Mouse (Mus musculus) heart, embryonic 11.5 days (tissue): ENCODE measurements around the gene Enpp4. TPM values are rescaled to one million over a fixed set of nuclear protein-coding genes. Genes with fewer than 3 reads are reported as not detected.

Experiments used
- ATAC-seq: fragments of 200-750 bp; cut with Nextera tagmentation; replicated peaks from 2 replicates; pipeline ENCODE4 v1.8.0; 2017; ENCODE audit warnings: moderate library complexity; ENCODE audit not compliant: insufficient number of reproducible peaks, low FRiP score, low TSS enrichment
- H3K27ac ChIP-seq: fragments of 300-500 bp; sonication (generic); 2 replicates; pipeline ENCODE4 v1.5.1; 2014; ENCODE audit warnings: mild to moderate bottlenecking, low read depth, low read length
- H3K27me3 ChIP-seq: fragments of 300-500 bp; sonication (generic); 2 replicates; pipeline ENCODE4 v1.6.1; 2014; ENCODE audit warnings: mild to moderate bottlenecking, low read length, mixed read lengths; ENCODE audit not compliant: control insufficient read depth, insufficient read depth
- H3K36me3 ChIP-seq: fragments of 300-500 bp; sonication (generic); 2 replicates; pipeline ENCODE4 v1.6.1; 2014; ENCODE audit warnings: mild to moderate bottlenecking, low read length, moderate library complexity, mixed read lengths; ENCODE audit not compliant: control insufficient read depth, insufficient read depth
- H3K4me1 ChIP-seq: fragments of 300-500 bp; sonication (generic); 2 replicates; pipeline ENCODE4 v1.6.1; 2014; ENCODE audit warnings: low read length; ENCODE audit not compliant: control insufficient read depth, insufficient read depth
- H3K4me2 ChIP-seq: fragments of 300-500 bp; sonication (generic); 2 replicates; pipeline ENCODE4 v1.6.1; 2014; ENCODE audit warnings: mild to moderate bottlenecking, moderate library complexity
- H3K4me3 ChIP-seq: fragments of 300-500 bp; sonication (generic); 2 replicates; pipeline ENCODE4 v1.5.1; 2014; ENCODE audit warnings: low read depth, low read length
- H3K9ac ChIP-seq: fragments of 300-500 bp; sonication (generic); 2 replicates; pipeline ENCODE4 v1.6.1; 2014; ENCODE audit warnings: mild to moderate bottlenecking, low read depth, low read length, moderate library complexity
- H3K9me3 ChIP-seq: fragments of 300-500 bp; sonication (generic); replicated peaks from 2 replicates; pipeline ENCODE4 v1.6.1; 2016; ENCODE audit warnings: low read length; ENCODE audit not compliant: control insufficient read depth
- WGBS: fragments of 180-500 bp; shearing (Covaris S2); extraction: QIAGEN DNeasy Blood & Tissue Kit; methylation state at CpG from one replicate; pipeline ENCODE4 v1.1.7; 2014; ENCODE audit not compliant: insufficient replicate concordance; 5-methylcytosine and 5-hydroxymethylcytosine counted together
- polyA plus RNA-seq: library from polyadenylated mRNA; unstranded; fragments of >200 nt; fragmentation: Nextera tagmentation; extraction: Ambion mirVana; gene quantifications from 2 replicates; pipeline ENCODE4 v1.2.1, GENCODE M21; 2014

The Enpp4 gene
- polyA plus RNA-seq, 1 experiment from 2014 or later, result 6.8 TPM

- no peaks in the 10 kb centered on the region for H3K36me3 ChIP-seq
- H3K27me3 ChIP-seq, result peaks cover 12% of the 10 kb centered on the region; the same call in 1 of the 2 replicates
- H3K27ac ChIP-seq, result no peak overlapping the region
- no peak overlapping the region for H3K9ac ChIP-seq
- H3K4me3 ChIP-seq, result no peak overlapping the region
- H3K9me3 ChIP-seq, result no peaks in the 10 kb centered on the region
- H3K4me2 ChIP-seq, result peak overlapping the region; percentile 18
- no peak for ATAC-seq
- peaks cover 12% of the 10 kb centered on the region; the same call in 1 of the 2 replicates for H3K4me1 ChIP-seq
- WGBS, result 29% methylated on average over 8 of the region's 8 CpGs
Measured at GRCm38 (mm10) chr17:44136018-44136417, 30.4 kb upstream of the Enpp4 start.

- H3K4me2 ChIP-seq, result no peak overlapping the region
- H3K36me3 ChIP-seq, result no peaks in the 10 kb centered on the region
- peaks cover 12% of the 10 kb centered on the region; the same call in 1 of the 2 replicates for H3K4me1 ChIP-seq
- H3K4me3 ChIP-seq, result no peak overlapping the region
- no peaks in the 10 kb centered on the region for H3K9me3 ChIP-seq
- 69% methylated on average over 9 of the region's 9 CpGs for WGBS
- H3K27ac ChIP-seq, result no peak overlapping the region
- no peak overlapping the region for H3K9ac ChIP-seq
- peaks cover 12% of the 10 kb centered on the region; the same call in 1 of the 2 replicates for H3K27me3 ChIP-seq
- ATAC-seq, result no peak
Measured at GRCm38 (mm10) chr17:44134545-44134944, 28.9 kb upstream of the Enpp4 start.

- Histone ChIP-seq H3K27ac (no peak overlapping the region), H3K4me2 (no peak overlapping the region), H3K9me3 (no peaks in the 10 kb centered on the region), H3K36me3 (no peaks in the 10 kb centered on the region), H3K27me3 (peaks cover 12% of the 10 kb centered on the region; the same call in 1 of the 2 replicates), H3K4me1 (peaks cover 12% of the 10 kb centered on the region; the same call in 1 of the 2 replicates), H3K4me3 (no peak overlapping the region), H3K9ac (no peak overlapping the region)
- 40% methylated on average over 6 of the region's 6 CpGs for WGBS
- no peak for ATAC-seq
Measured at GRCm38 (mm10) chr17:44134106-44134505, 28.5 kb upstream of the Enpp4 start.

GRCm38 (mm10) chr17:44130429-44130828 is 24.8 kb upstream of the Enpp4 start:
- Histone ChIP-seq H3K4me2 (no peak overlapping the region), H3K9me3 (no peaks in the 10 kb centered on the region), H3K4me3 (no peak overlapping the region), H3K36me3 (no peaks in the 10 kb centered on the region), H3K4me1 (0 out of 2 replicates have a peak, but pooled peaks cover under 1% of the 10 kb centered on the region), H3K9ac (no peak overlapping the region), H3K27me3 (peaks cover 12% of the 10 kb centered on the region; the same call in 1 of the 2 replicates), H3K27ac (no peak overlapping the region)
- no peak for ATAC-seq
- 12% methylated on average over 7 of the region's 7 CpGs for WGBS

GRCm38 (mm10) chr17:44129092-44129750 is 23.6 kb upstream of the Enpp4 start:
- Histone ChIP-seq H3K9me3 (no peaks in the 10 kb centered on the region), H3K36me3 (no peaks in the 10 kb centered on the region), H3K27me3 (0 out of 2 replicates have a peak, but pooled peaks cover 10% of the 10 kb centered on the region), H3K4me2 (no peak overlapping the region), H3K27ac (no peak overlapping the region), H3K9ac (no peak overlapping the region), H3K4me3 (no peak overlapping the region), H3K4me1 (no peaks in the 10 kb centered on the region)
- WGBS, result 78% methylated on average over 13 of the region's 13 CpGs
- ATAC-seq, result no peak

GRCm38 (mm10) chr17:44121366-44122100 is 15.9 kb upstream of the Enpp4 start:
- H3K9me3 ChIP-seq, result no peaks in the 10 kb centered on the region
- H3K27me3 ChIP-seq, result no peaks in the 10 kb centered on the region
- no peaks in the 10 kb centered on the region for H3K36me3 ChIP-seq
- ATAC-seq, result no peak
- H3K4me2 ChIP-seq, result no peak overlapping the region
- no peaks in the 10 kb centered on the region for H3K4me1 ChIP-seq
- no peak overlapping the region for H3K27ac ChIP-seq
- H3K4me3 ChIP-seq, result no peak overlapping the region
- WGBS, result 68% methylated on average over 12 of the region's 12 CpGs
- H3K9ac ChIP-seq, result no peak overlapping the region

GRCm38 (mm10) chr17:44118231-44118630 is 12.6 kb upstream of the Enpp4 start:
- H3K36me3 ChIP-seq, result no peaks in the 10 kb centered on the region
- no peaks in the 10 kb centered on the region for H3K4me1 ChIP-seq
- 69% methylated on average over 4 of the region's 4 CpGs for WGBS
- H3K27ac ChIP-seq, result no peak overlapping the region
- H3K4me3 ChIP-seq, result no peak overlapping the region
- H3K9me3 ChIP-seq, result no peaks in the 10 kb centered on the region
- no peak for ATAC-seq
- H3K27me3 ChIP-seq, result no peaks in the 10 kb centered on the region
- H3K9ac ChIP-seq, result no peak overlapping the region
- H3K4me2 ChIP-seq, result no peak overlapping the region

GRCm38 (mm10) chr17:44117721-44118120 is 12.1 kb upstream of the Enpp4 start:
- H3K27ac ChIP-seq, result no peak overlapping the region
- H3K27me3 ChIP-seq, result no peaks in the 10 kb centered on the region
- H3K9ac ChIP-seq, result no peak overlapping the region
- H3K4me3 ChIP-seq, result no peak overlapping the region
- no peak overlapping the region for H3K4me2 ChIP-seq
- no peaks in the 10 kb centered on the region for H3K9me3 ChIP-seq
- 65% methylated on average over 2 of the region's 2 CpGs for WGBS
- ATAC-seq, result no peak
- no peaks in the 10 kb centered on the region for H3K4me1 ChIP-seq
- no peaks in the 10 kb centered on the region for H3K36me3 ChIP-seq
